Mouse (Mus musculus) left cerebral cortex, postnatal 14 days (tissue): ENCODE data around the gene Mrgprb5. TPM values are rescaled to one million over a fixed set of nuclear protein-coding genes. Genes with fewer than 3 reads are reported as not detected.
"Not testable (repeated sequence)": the region's sequence is repeated elsewhere in the genome, so short reads cannot be mapped to it uniquely, and the experiment has no call there.

Source experiments
- DNase-seq, 2 experiments: peaks; one replicate each; pipeline ENCODE4 v3.0.0; 2021 to 2022; ENCODE audit warnings: low spot score in 2 of 2, mixed read lengths in 1 of 2
- intact Hi-C: fragments of 180-260 bp; cut with DNase I; formaldehyde crosslinking; loops from one replicate; pipeline ENCODE4 v1.15.1; 2025
- long read RNA-seq, 2 experiments: library from polyadenylated mRNA; stranded (forward); transcript quantifications; one replicate each; pipeline ENCODE4 v2.0.0; 2021
- total RNA-seq, 2 experiments: library from RNA; stranded (reverse); gene quantifications; 2 replicates each; pipeline ENCODE4 v1.2.3; 2021

The Mrgprb5 gene
- total RNA-seq = not detected
- long read RNA-seq, experiment 1 = 0 reads
- long read RNA-seq, experiment 2 = 0 reads

DNA sequence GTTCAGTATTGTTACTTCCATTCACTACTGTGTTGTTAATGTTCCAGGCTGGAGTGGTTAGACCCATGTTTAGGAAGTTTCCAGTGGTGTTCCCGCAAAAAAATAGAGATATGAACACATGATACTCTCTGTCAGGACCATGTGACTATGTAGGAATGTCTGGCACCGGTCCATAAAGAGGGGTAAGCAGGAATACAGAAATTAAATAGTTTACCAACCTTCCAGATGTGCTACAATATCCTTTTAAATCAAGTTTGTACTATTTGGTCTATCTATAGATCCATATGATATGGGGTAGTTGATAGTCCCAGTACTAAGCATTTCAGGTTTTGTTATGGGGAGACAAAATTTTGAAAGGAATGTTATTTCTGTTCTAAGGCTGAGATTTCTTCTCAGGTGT is at the start of gene Mrgprb5:
Gene Mrgprb5, minus strand, starts transcription at position 101 of the 400 bp plus-strand sequence.
- intact Hi-C loops = no loop called here
- no peak for DNase-seq

DNA sequence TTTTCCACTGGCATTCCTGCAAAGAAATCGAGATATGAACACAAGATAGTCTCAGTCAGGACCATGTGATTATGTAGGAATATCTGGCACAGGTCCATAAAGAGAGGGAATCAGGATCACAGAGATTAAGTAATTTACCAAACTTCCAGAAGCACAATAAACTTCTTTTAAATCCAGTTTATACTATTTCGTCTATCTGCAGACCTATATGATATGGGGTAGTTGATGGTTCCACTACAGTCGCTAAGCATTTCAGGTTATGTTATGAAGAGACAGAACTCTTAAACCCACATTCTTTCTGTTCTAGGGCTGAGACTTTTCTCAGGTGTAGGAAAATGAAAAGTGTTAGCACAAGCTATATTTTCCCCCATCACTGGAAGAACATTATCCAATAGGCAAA is 30.4 kb upstream of the Mrgprb5 start, which contains the start of gene Mrgprb4:
Gene Mrgprb4, minus strand, starts transcription at position 101 of the 400 bp plus-strand sequence.
- DNase-seq = no peak
- intact Hi-C loops = no loop called here

DNA sequence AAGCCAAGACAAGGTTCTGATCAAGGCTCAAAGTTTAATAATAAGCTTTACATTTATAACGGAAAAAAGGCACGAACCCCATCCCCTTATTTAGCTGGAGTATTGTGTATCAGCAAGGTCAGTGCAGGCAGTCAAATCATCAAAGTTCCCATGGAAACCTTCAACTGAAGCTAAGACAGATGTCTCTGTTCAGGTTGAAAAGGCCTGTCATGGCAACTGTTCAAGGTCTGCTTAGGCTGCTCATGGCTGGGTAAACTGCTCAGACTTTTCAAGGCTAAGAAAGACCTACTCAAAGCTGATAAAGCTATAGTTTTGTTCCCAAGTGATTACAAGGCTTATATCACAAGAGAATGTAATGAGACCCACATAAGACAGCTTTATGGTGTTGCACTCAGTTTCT is 1.3 kb downstream of the Mrgprb5 start:
- intact Hi-C loops = no loop called here
- DNase-seq = no peak

DNA sequence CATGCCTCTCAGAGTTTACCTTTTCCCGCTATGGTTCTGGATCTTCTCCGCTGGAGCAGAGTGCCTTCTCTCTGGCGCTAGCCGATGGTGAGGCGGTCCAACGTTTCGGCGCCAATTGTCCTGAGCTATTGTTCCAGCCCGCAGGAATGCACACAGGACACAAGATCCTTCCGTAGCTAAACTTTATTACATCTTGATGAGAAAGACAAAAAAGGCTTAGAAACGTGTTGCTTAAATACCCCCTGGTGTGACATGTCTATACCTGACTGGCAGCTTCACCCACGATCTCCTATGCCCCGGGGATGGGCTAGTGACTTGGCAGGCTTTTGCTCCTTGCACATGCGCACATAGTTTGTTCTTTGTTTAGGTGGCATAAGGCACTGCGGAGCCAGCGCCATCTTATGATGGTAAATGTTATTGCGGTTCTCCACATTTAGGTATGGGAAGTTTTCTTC is 30.5 kb downstream of the Mrgprb5 start:
- intact Hi-C loops = no loop called here
- DNase-seq = peak in 1 of 2 experiments; percentile 6

DNA sequence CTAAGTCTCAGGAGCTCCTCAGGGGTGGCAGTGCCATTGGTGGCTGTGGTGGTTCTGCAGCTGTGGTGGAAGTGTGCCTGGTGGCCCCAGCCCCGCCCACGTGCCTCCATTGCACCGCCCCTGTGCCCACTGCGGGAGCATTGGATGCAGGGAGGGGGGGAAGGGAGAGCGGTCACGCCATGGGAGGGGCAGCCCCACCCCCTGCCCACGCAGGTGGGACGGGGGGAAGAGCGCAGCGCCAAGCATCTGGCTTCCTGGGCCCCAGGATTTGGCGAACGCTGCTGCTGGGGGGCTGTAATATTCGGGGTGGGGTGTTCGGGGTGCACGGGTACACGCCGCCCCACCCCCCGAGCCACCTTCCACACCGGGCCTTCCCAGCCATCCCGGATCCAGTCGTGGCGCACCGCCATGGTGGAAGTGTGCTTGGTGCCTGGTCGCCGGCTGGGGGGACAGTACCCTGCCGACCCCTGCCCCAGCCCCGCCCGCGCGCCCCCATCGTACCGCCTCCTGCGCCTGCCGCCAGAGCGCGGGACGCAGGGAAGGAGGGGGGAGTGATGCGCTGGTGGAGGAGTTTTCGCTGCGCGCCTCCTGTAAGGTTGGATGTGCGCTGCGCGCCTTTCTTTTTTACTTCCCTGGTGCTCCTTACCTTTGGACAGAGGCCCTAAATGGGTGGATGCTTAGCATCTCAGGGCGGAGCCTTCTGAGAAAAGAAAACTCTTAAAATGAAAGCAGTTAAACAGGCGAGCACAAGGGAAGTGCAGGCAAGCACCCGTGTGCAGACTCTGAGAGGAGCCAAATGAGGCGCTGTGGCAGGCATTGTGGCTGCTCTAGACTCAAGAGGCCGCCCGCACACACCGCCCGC is 31.4 kb downstream of the Mrgprb5 start:
- DNase-seq = no peak
- intact Hi-C loops = no loop called here

DNA sequence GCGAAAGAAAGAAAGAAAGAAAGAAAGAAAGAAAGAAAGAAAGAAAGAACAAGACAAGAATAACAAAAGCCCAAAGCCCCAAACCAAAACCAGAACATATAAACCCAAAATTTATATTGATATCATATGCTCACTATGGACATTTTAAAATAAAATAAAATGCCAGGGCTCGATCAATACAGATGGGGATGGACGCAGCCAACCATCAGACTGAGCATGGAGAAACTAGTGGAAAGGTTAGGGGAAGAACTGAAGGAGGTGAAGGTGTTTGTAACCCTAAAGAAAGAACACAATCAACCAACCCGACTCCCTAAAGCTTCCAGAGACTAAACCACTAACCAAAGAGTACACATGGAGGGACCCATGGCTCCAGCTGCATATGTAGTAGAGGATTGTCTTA is 36.1 kb downstream of the Mrgprb5 start:
- DNase-seq = no peak
- intact Hi-C loops = no loop called here

DNA sequence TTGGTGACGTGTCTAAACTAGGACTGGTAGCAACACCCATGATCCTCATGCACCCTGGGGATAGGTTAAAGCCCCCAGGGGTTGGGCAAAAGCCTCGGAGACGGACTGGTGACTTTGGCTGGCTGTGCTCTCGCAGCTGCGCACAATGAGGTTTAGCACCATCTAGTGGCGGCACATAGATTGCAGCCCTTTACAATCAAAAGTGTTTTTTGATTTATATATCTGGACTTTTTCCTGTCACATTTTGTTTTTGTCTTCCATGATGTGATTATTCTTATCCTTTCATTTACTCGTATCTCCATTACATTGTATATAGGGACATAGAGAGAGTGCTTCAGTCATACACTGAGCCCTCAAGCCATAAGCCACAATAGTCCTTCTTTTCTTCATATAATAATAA is 36.6 kb downstream of the Mrgprb5 start:
- intact Hi-C loops = not testable (repeated sequence)
- DNase-seq = peak in 1 of 2 experiments; percentile 1

DNA sequence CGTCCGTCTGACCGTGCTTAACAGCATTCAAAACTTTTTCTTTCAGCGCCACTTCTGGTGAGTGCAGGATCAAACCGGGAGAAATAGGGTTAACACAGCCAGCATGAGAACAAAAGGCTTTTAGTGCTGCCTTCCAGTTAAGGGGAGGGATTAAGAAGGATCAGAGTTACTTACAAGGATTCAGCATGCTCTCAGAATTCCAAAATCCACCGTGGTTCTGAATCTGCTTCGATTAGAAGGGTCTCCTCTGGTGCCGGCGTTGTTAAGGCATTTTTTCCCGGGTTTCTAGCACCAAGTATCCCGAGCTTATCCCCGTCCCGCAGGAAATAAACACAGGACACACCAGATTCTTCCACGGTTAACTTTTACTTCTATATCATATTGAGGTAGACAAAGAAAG is 37.0 kb downstream of the Mrgprb5 start:
- intact Hi-C loops, DNase-seq: not testable (repeated sequence)

DNA sequence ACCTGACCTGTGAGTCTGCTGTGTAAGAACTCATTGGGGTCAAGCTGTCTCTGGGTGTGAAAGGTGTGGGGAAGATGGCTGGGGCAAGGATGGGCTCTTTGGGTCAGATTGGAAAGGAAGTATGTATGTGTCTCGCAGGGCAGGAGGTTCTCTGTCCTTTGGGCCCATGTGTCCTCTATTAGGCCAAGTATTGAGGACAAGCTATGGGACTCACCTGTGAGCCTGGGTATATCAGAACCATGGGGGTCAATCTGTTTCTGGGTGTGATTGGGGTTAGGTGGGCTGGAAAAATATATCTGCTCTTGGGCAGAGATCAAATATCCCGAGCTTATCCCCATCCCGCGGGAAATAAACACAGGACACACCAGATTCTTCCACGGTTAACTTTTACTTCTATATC is 45.0 kb downstream of the Mrgprb5 start:
- intact Hi-C loops = no loop called here

More for the DNA sequence above, 45.0 kb downstream of the Mrgprb5 start:
- DNase-seq = no peak

Other genes with a start within 250 kb of the Mrgprb5 start
- gene Mrgpra4, start 186.9 kb downstream of the Mrgprb5 start, total RNA-seq = not detected
- not detected for gene Mrgprx1, start 141.4 kb downstream of the Mrgprb5 start, total RNA-seq
- gene Mrgprb4, start 30.3 kb upstream of the Mrgprb5 start, total RNA-seq = not detected
- not detected for gene Mrgprb8, start 219.5 kb upstream of the Mrgprb5 start, total RNA-seq